Mouse (Mus musculus) liver, postnatal 0 days (tissue): ENCODE data around the gene Ddx23. TPM values are rescaled to one million over a fixed set of nuclear protein-coding genes. Genes with fewer than 3 reads are reported as not detected.
A peak's percentile ranks its signal among the peaks of the same experiment; 100 is the strongest.

Source experiments
- ATAC-seq: fragments of 200-750 bp; cut with Nextera tagmentation; 2 replicates; pipeline ENCODE4 v1.8.0; 2017; ENCODE audit warnings: mild to moderate bottlenecking, moderate library complexity
- DNase-seq: peaks from one replicate; pipeline ENCODE4 v3.0.0-alpha.2; 2016
- H3K27ac ChIP-seq: fragments of 300-500 bp; sonication (generic); 2 replicates; pipeline ENCODE4 v1.5.1; 2014; ENCODE audit warnings: antibody characterized with exemption, moderate library complexity, mild to moderate bottlenecking, low read depth
- H3K27me3 ChIP-seq: fragments of 300-500 bp; sonication (generic); 2 replicates; pipeline ENCODE4 v1.6.1; 2014; ENCODE audit warnings: low read length, control low read depth, mixed read lengths; ENCODE audit not compliant: insufficient read depth
- H3K36me3 ChIP-seq: fragments of 300-500 bp; sonication (generic); replicated peaks from 2 replicates; pipeline ENCODE4 v1.6.1; 2014; ENCODE audit warnings: mild to moderate bottlenecking, control low read depth, low read length, moderate library complexity, mixed read lengths; ENCODE audit not compliant: insufficient read depth
- H3K4me1 ChIP-seq: fragments of 300-500 bp; sonication (generic); 2 replicates; pipeline ENCODE4 v1.6.1; 2014; ENCODE audit warnings: antibody characterized with exemption, mild to moderate bottlenecking, control low read depth; ENCODE audit not compliant: insufficient read depth
- H3K4me2 ChIP-seq: fragments of 300-500 bp; sonication (generic); 2 replicates; pipeline ENCODE4 v1.6.1; 2014; ENCODE audit warnings: low read depth, mild to moderate bottlenecking, low read length, moderate library complexity, mixed read lengths
- H3K4me3 ChIP-seq: fragments of 300-500 bp; sonication (generic); 2 replicates; pipeline ENCODE4 v1.5.1; 2014; ENCODE audit warnings: low read depth, low read length
- H3K9ac ChIP-seq: fragments of 300-500 bp; sonication (generic); replicated peaks from 2 replicates; pipeline ENCODE4 v1.6.1; 2014; ENCODE audit warnings: mild to moderate bottlenecking, moderate library complexity
- H3K9me3 ChIP-seq: fragments of 300-500 bp; sonication (generic); 2 replicates; pipeline ENCODE4 v1.6.1; 2016; ENCODE audit warnings: mild to moderate bottlenecking, control low read depth, low read length, mixed read lengths
- CTCF ChIP-seq: sonication (generic); IDR thresholded peaks from 2 replicates; pipeline ENCODE4 v1.5.1; 2016; ENCODE audit warnings: antibody characterized with exemption, low read depth
- EP300 ChIP-seq: IDR thresholded peaks from 2 replicates; pipeline ENCODE4 v1.6.1; 2016; ENCODE audit warnings: antibody characterized with exemption, low read depth, mild to moderate bottlenecking
- WGBS: fragments of 180-500 bp; shearing (Covaris S2); extraction: QIAGEN DNeasy Blood & Tissue Kit; methylation state at CpG from one replicate; pipeline ENCODE4 v1.1.7; 2014; ENCODE audit not compliant: insufficient replicate concordance; 5-methylcytosine and 5-hydroxymethylcytosine counted together
- polyA plus RNA-seq: library from polyadenylated mRNA; unstranded; fragments of >200 nt; fragmentation: Nextera tagmentation; extraction: Ambion mirVana; gene quantifications from 2 replicates; pipeline ENCODE4 v1.2.1, GENCODE M21; 2015

The Ddx23 gene
- polyA plus RNA-seq, 1 experiment from 2014 or later: 9.2 TPM

GRCm38 (mm10) chr15:98676471-98676870 is 13.8 kb upstream of the Ddx23 start:
- no peak overlapping the region for H3K27ac ChIP-seq
- H3K9me3 ChIP-seq: no peaks in the 10 kb centered on the region
- H3K36me3 ChIP-seq: no peaks in the 10 kb centered on the region
- peaks cover 6% of the 10 kb centered on the region for H3K4me1 ChIP-seq
- H3K9ac ChIP-seq: no peak overlapping the region; the same call in 1 of the 2 replicates
- WGBS: 2% methylated on average over 9 of the region's 9 CpGs
- TF ChIP-seq EP300 (no peak), CTCF (no peak)
- peak overlapping the region; percentile 50 for H3K4me3 ChIP-seq
- ATAC-seq (no peak), DNase-seq (no peak)
- H3K4me2 ChIP-seq: peak overlapping the region; percentile 79
- H3K27me3 ChIP-seq: peaks cover 40% of the 10 kb centered on the region

GRCm38 (mm10) chr15:98675634-98676250 is 13.0 kb upstream of the Ddx23 start:
- TF ChIP-seq EP300: no peak
- no peak for TF ChIP-seq CTCF
- Histone ChIP-seq H3K27me3 (peaks cover 40% of the 10 kb centered on the region), H3K4me3 (peak overlapping the region; percentile 50), H3K4me1 (peaks cover 6% of the 10 kb centered on the region), H3K36me3 (no peaks in the 10 kb centered on the region), H3K9me3 (no peaks in the 10 kb centered on the region), H3K4me2 (peak overlapping the region; percentile 79), H3K27ac (no peak overlapping the region), H3K9ac (no peak overlapping the region)
- WGBS: 11% methylated on average over 14 of the region's 14 CpGs
- ATAC-seq: no peak
- DNase-seq: no peak

GRCm38 (mm10) chr15:98674994-98675545 is 12.4 kb upstream of the Ddx23 start:
- TF ChIP-seq CTCF (no peak), EP300 (no peak)
- DNase-seq (no peak), ATAC-seq (no peak)
- H3K9me3 ChIP-seq: no peaks in the 10 kb centered on the region
- no peak overlapping the region for H3K4me3 ChIP-seq
- H3K27ac ChIP-seq: no peak overlapping the region
- H3K9ac ChIP-seq: no peak overlapping the region
- no peaks in the 10 kb centered on the region for H3K36me3 ChIP-seq
- H3K4me1 ChIP-seq: peaks cover 6% of the 10 kb centered on the region
- H3K27me3 ChIP-seq: peaks cover 40% of the 10 kb centered on the region
- peak overlapping the region; percentile 22; the same call in 1 of the 2 replicates for H3K4me2 ChIP-seq
- 30% methylated on average over 11 of the region's 11 CpGs for WGBS

GRCm38 (mm10) chr15:98674284-98674993 is 11.7 kb upstream of the Ddx23 start:
- TF ChIP-seq EP300: no peak
- TF ChIP-seq CTCF: no peak
- Histone ChIP-seq H3K4me3 (no peak overlapping the region), H3K27ac (no peak overlapping the region), H3K27me3 (peaks cover 40% of the 10 kb centered on the region), H3K36me3 (no peaks in the 10 kb centered on the region), H3K9me3 (no peaks in the 10 kb centered on the region), H3K4me1 (peaks cover 6% of the 10 kb centered on the region), H3K4me2 (no peak overlapping the region), H3K9ac (no peak overlapping the region)
- DNase-seq (no peak), ATAC-seq (no peak)
- whole genome bisulfite sequencing: 41% methylated on average over 7 of the region's 7 CpGs

GRCm38 (mm10) chr15:98673732-98674131 is 11.0 kb upstream of the Ddx23 start:
- DNase-seq (no peak), ATAC-seq (no peak)
- TF ChIP-seq EP300 (no peak), CTCF (no peak)
- Histone ChIP-seq H3K9me3 (no peaks in the 10 kb centered on the region), H3K4me1 (peaks cover 6% of the 10 kb centered on the region), H3K36me3 (no peaks in the 10 kb centered on the region), H3K27ac (no peak overlapping the region), H3K4me3 (no peak overlapping the region), H3K9ac (no peak overlapping the region), H3K4me2 (no peak overlapping the region), H3K27me3 (peaks cover 40% of the 10 kb centered on the region)
- WGBS: 79% methylated on average over 7 of the region's 7 CpGs

- Histone ChIP-seq H3K36me3 (no peaks in the 10 kb centered on the region), H3K4me1 (peaks cover 6% of the 10 kb centered on the region), H3K4me3 (no peak overlapping the region), H3K27ac (no peak overlapping the region), H3K9me3 (no peaks in the 10 kb centered on the region), H3K9ac (no peak overlapping the region), H3K4me2 (no peak overlapping the region), H3K27me3 (peaks cover 34% of the 10 kb centered on the region)
- WGBS: 43% methylated on average over 4 of the region's 4 CpGs
- ATAC-seq: no peak
- TF ChIP-seq CTCF: no peak
- DNase-seq: peak; percentile 20
Observed at GRCm38 (mm10) chr15:98672592-98672991, 9.9 kb upstream of the Ddx23 start.
